Mouse (Mus musculus): ENCODE results near the gene Gm3409. TPM values are rescaled to one million over a fixed set of nuclear protein-coding genes. Genes with fewer than 3 reads are reported as not detected.

Gene Gm3409
- polyA plus RNA-seq, 1 experiment: not detected

Other genes with a start within 250 kb of the Gm3409 start
- gene Wasf3, start 152.7 kb upstream of the Gm3409 start, polyA plus RNA-seq (2012; rRNA removed): 3.0 and 3.1 TPM in 2 replicates
- gene Gm6408, start 55.7 kb upstream of the Gm3409 start, polyA plus RNA-seq (2012; rRNA removed): not detected in 2 replicates
- not detected in 2 replicates for gene Gm6370, start 46.3 kb upstream of the Gm3409 start, polyA plus RNA-seq (2012; rRNA removed)
- gene 4930449I24Rik, start 35.2 kb upstream of the Gm3409 start, polyA plus RNA-seq (2012; rRNA removed): 0.12 TPM in 1 of 2 replicates, not detected in the other
- not detected in 2 replicates for gene Gm3402, start 23.5 kb upstream of the Gm3409 start, polyA plus RNA-seq (2012; rRNA removed)
- not detected in 2 replicates for gene Gm3404, start 11.8 kb upstream of the Gm3409 start, polyA plus RNA-seq (2012; rRNA removed)
- gene Gm3415, start 18.5 kb downstream of the Gm3409 start, polyA plus RNA-seq (2012; rRNA removed): not detected in 2 replicates
- gene Gpr12, start 47.6 kb downstream of the Gm3409 start, polyA plus RNA-seq (2012; rRNA removed): not detected in 2 replicates